Mouse (Mus musculus) megakaryocyte, adult 5-6 weeks (primary cell): ENCODE results near the gene Capzb. TPM values are rescaled to one million over a fixed set of nuclear protein-coding genes. Genes with fewer than 3 reads are reported as not detected.

ENCODE experiments used
- total RNA-seq, 2 experiments: library from RNA; stranded (forward) in 1 of 2; stranded (reverse) in 1 of 2; fragments of 153-499, 151-499 nt in 1 of 2; fragments of 221-1000, 200-1000 nt in 1 of 2; gene quantifications; 2 replicates each; pipeline versions ENCODE4 v1.2.3 to v1.2.4; 2015 to 2017

The Capzb gene
- total RNA-seq, 2 experiments from 2014 or later: 251 to 683 TPM

Other genes starting within 250 kb of the Capzb start
- gene Rnf186, start 225.8 kb upstream of the Capzb start, total RNA-seq (2015): not detected in 2 replicates
- not detected in 2 replicates for gene Rnf186, start 225.8 kb upstream of the Capzb start, total RNA-seq (2017)
- gene Tmco4, start 220.0 kb upstream of the Capzb start, total RNA-seq (2015): 5.2 and 7.0 TPM in 2 replicates
- 17.6 TPM in 2 replicates for gene Tmco4, start 220.0 kb upstream of the Capzb start, total RNA-seq (2017)
- not detected in 2 replicates for gene Htr6, start 117.3 kb upstream of the Capzb start, total RNA-seq (2015)
- not detected in 2 replicates for gene Htr6, start 117.3 kb upstream of the Capzb start, total RNA-seq (2017)
- not detected in 2 replicates for gene Nbl1, start 99.9 kb upstream of the Capzb start, total RNA-seq (2015)
- gene Nbl1, start 99.9 kb upstream of the Capzb start, total RNA-seq (2017): 0.15 TPM in 1 of 2 replicates, not detected in the other
- 318 and 395 TPM in 2 replicates for gene Minos1, start 61.8 kb upstream of the Capzb start, total RNA-seq (2015)
- gene Minos1, start 61.8 kb upstream of the Capzb start, total RNA-seq (2017): 120 and 123 TPM in 2 replicates
- 9.8 and 11.1 TPM in 2 replicates for gene Pqlc2, start 117.8 kb downstream of the Capzb start, total RNA-seq (2015)
- 12.8 and 16.1 TPM in 2 replicates for gene Pqlc2, start 117.8 kb downstream of the Capzb start, total RNA-seq (2017)
- gene Akr7a5, start 117.8 kb downstream of the Capzb start, total RNA-seq (2015): 3.9 and 4.2 TPM in 2 replicates
- gene Akr7a5, start 117.8 kb downstream of the Capzb start, total RNA-seq (2017): 5.8 and 7.1 TPM in 2 replicates
- gene Mrto4, start 159.7 kb downstream of the Capzb start, total RNA-seq (2015): 47.1 and 52.4 TPM in 2 replicates
- gene Mrto4, start 159.7 kb downstream of the Capzb start, total RNA-seq (2017): 23.7 and 33.9 TPM in 2 replicates
- 13.0 and 14.5 TPM in 2 replicates for gene Emc1, start 159.7 kb downstream of the Capzb start, total RNA-seq (2015)
- 32.3 and 37.8 TPM in 2 replicates for gene Emc1, start 159.7 kb downstream of the Capzb start, total RNA-seq (2017)
- 59.0 and 73.3 TPM in 2 replicates for gene Ubr4, start 159.7 kb downstream of the Capzb start, total RNA-seq (2015)
- 49.1 and 66.8 TPM in 2 replicates for gene Ubr4, start 159.7 kb downstream of the Capzb start, total RNA-seq (2017)